Mouse (Mus musculus) gastrocnemius, postnatal 25 days (tissue): ENCODE results near the gene Arhgef10l. TPM values are rescaled to one million over a fixed set of nuclear protein-coding genes. Genes with fewer than 3 reads are reported as not detected.

Experiments
- DNase-seq: peaks from one replicate; pipeline ENCODE4 v3.0.0; 2022
- long read RNA-seq, 2 experiments: library from polyadenylated mRNA; stranded (forward); transcript quantifications; one replicate each; pipeline ENCODE4 v2.0.0; 2021
- total RNA-seq, 2 experiments: library from RNA; stranded (reverse); gene quantifications; 1 replicate in 1 of 2; 2 replicates in 1 of 2; pipeline ENCODE4 v1.2.3; 2021

Arhgef10l gene
- total RNA-seq, result 10 to 100 TPM; 36.2 to 51.3 TPM
- long read RNA-seq, experiment 1, partial matches to known transcripts, result 14 of 59 reads
- long read RNA-seq, experiment 1, other reads (novel, unspliced or antisense), result 45 of 59 reads
- long read RNA-seq, experiment 2, full-length matches to known transcripts, result 2 of 80 reads
- long read RNA-seq, experiment 2, partial matches to known transcripts, result 23 of 80 reads
- long read RNA-seq, experiment 2, other reads (novel, unspliced or antisense), result 55 of 80 reads

GRCm38 (mm10) chr4:140665760-140666159, at the start of gene Arhgef10l:
Gene Arhgef10l, minus strand, starts transcription at chr4:140666012.
- DNase-seq, result peak; percentile 40

DNA sequence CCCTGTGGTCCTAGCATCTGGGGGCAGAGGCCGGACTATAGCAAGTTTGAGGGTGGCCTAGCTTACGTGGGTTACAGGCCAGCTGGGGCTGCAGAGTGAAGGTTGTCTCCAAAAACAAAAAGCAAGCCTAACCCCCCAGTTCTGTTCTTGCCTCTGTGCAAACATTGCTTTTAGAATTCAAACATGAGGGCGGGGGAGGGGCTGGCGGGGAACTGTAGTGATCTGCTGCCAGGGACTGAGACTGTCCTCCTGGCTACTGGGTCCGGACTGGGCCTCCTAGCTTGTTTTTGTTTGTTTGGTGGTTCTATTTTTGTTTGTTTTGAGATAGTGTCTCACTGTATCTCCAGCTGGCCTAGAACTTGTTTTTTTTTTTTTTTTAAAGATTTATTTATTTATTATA, 48.8 kb upstream of the Arhgef10l start:
- no peak for DNase-seq

DNA sequence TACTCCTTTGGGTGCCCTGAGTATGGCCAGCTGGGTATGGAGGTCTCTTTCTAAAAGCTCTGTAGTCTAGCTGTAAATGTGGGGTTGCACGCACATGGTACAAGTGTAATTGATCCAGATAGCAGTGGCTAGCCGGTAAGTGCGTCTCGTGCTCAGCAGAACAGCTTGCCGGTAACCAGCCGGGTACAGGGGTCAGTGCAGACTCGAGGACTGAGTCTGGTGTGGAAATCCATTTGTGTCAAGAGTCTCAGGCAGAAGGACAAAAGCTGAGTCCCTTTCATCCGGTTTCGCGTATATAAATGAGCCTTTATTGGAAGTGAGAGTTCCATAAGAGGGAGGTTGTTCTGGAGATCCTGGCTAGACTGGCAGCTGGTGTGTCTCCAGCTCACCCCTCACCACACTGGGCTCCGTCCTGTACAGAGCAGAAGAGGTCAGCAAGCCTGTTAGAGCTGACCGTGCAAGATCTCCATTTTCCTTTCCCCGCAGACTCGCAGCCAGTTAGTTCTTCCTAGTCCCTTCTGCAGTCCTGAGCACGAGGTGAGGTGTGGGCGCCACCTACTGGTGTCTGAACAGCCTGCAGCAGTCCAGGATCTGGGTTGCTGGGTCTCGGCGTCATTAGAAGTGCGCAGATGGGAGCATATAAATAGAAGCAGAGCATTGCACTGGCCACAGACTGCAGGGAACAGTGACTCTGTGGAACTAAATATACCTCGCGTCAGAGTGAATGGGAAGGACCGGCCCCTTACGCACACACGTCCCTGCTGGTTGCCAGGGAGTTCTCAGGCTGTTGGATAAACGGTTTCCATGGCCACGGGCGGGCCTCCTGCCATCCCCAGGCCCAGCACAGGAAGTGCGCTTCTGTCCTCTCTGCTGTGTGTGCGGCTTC, 47.9 kb upstream of the Arhgef10l start:
- peak; percentile 92 for DNase-seq

- DNase-seq, result peak; percentile 74
Measured at GRCm38 (mm10) chr4:140711360-140711759, 45.5 kb upstream of the Arhgef10l start.

DNA sequence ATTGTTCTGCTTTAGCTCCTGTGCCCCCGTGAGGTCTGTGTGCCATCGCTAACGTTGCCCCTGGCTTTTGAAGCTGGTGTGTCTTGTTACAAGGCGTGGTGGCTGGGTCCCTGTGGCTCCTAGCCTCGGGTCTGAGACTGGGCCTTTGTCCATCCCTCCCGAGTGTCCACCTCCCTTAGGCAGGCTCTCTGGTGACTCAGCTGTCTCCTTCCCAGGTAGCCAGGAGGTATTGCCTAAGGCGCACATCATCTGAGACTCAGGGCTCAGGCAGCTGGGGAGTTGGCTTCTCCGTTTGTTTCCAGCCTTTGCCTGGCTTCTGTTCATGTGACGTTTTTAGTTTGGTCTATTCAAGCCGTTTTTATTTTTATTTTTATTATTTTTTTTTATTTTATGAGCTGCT, 45.0 kb upstream of the Arhgef10l start:
- DNase-seq, result no peak

DNA sequence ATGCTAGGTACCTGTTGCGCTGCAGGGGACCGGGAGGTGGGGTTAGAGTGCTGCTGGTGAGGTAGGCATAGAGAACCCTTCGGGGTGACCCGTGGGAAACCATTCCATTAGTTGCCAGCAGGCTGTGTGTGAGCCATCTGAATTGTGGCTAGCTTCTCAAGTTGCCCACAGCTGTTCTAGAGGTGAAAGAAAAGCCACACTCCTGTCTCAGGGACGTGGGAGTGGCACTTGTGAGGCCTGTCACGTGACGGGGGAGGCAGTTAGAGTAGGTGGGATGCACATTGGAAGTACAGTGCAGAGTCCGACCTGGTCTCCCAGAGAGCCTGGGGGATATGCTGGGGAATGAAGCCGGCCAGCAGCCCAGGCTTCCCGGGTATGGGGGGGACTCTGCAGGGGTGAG, 43.8 kb upstream of the Arhgef10l start:
- no peak for DNase-seq

- DNase-seq, result no peak
Measured at GRCm38 (mm10) chr4:140709111-140709510, 43.3 kb upstream of the Arhgef10l start.

GRCm38 (mm10) chr4:140708297-140708927, 42.6 kb upstream of the Arhgef10l start:
- DNase-seq, result no peak

DNA sequence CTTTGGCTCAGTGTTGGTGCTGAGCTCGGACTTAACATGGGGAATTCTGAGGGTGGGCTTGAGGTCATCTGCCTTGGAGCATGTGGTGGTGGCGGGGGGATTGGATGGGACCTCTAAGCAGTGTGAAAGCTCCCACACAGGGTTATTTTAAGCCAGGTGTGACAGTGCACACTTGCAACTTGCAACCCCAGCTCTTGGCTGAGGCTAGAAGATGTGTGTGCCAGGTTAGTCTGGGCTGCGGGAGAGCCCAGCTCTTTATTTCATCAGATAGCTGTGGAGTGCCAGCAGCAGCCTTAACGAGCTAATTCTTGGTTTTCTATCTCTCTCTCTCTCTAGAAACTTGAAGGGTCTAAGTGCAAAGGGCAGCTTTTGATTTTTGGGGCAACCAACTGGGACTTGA, 41.8 kb upstream of the Arhgef10l start:
- peak; percentile 40 for DNase-seq

GRCm38 (mm10) chr4:140704166-140704565, 38.4 kb upstream of the Arhgef10l start:
- no peak for DNase-seq

GRCm38 (mm10) chr4:140703636-140704035, 37.8 kb upstream of the Arhgef10l start:
- no peak for DNase-seq

GRCm38 (mm10) chr4:140702611-140703327, 37.0 kb upstream of the Arhgef10l start:
- peak; percentile 90 for DNase-seq

GRCm38 (mm10) chr4:140701716-140702561, 36.1 kb upstream of the Arhgef10l start:
- peak; percentile 44 for DNase-seq

GRCm38 (mm10) chr4:140701049-140701715, 35.4 kb upstream of the Arhgef10l start:
- peak; percentile 82 for DNase-seq

- no peak for DNase-seq
Measured at GRCm38 (mm10) chr4:140700269-140701018, 34.6 kb upstream of the Arhgef10l start, which contains the start of gene Rcc2. Gene Rcc2, plus strand, starts transcription at chr4:140700541.

DNA sequence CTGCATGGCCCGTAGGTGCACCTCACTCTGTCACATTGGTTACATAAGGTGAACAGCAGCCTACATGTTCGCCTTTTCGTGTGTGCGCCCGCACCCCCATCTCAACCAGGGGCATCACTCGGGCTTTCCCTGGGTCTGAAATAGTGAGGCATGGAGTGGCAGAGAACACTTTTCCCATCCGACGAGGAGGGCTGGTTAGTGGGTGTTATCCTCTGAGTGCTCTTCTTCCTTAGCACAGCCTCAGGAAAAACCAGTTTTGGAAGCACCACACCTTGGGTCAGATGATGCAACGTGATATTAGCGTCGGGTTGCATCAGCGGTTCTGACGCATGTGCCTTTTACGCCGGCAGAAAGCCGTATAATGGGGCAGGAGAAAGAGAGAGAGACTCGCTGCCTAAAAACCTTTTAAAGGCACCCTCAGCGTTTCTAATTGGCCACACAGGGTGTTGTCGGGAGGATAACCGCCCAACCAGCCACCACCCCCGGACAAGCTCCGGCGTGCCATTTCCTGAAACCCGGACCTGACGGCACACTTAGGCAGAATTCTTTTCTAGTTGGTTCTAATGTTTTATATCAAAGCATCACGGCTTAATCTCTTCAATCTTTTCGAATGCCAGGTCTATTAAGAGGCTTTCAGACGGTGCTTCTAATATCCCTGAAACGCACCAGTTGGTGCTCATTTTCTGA, 33.8 kb upstream of the Arhgef10l start:
- DNase-seq, result peak; percentile 65

GRCm38 (mm10) chr4:140695675-140696585, 30.1 kb upstream of the Arhgef10l start:
- DNase-seq, result no peak

DNA sequence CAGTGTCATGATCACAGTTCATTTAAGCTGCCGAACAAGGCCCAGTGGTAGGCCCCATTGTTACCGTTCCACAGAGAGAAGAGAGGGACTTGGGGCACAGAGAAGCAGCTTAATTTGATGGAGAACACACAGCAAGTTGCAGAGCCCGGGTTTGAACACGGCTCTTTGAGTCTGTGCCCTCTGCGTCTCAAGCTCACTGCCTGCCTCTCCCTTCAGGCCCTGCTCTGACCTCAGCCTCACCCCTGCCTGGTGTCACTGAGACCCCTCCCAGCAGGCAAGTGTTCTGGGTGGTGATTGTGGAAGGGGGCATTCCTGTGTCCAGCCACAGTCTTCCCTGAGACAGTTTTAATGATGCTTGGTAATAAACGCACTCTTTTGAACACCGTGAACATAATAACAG, 29.3 kb upstream of the Arhgef10l start:
- DNase-seq, result no peak
